Mouse (Mus musculus) E14TG2a.4 (cell line): ENCODE results near the gene Fcor.

ENCODE experiments used
- CTCF ChIP-seq: conservative IDR thresholded peaks from 2 replicates; pipeline ENCODE4 v1.5.1; 2014; ENCODE audit warnings: low read length
- NANOG ChIP-seq: IDR thresholded peaks from 2 replicates; pipeline ENCODE4 v1.6.1; 2014; ENCODE audit warnings: borderline replicate concordance, low read length, mixed read lengths

GRCm38 (mm10) chr8:3701491-3701890 lies 29.3 kb upstream of the Fcor start:
- TF ChIP-seq CTCF (no peak), NANOG (no peak)
